Mouse (Mus musculus): ENCODE results near the gene Sik2.

Sik2 gene

DNA sequence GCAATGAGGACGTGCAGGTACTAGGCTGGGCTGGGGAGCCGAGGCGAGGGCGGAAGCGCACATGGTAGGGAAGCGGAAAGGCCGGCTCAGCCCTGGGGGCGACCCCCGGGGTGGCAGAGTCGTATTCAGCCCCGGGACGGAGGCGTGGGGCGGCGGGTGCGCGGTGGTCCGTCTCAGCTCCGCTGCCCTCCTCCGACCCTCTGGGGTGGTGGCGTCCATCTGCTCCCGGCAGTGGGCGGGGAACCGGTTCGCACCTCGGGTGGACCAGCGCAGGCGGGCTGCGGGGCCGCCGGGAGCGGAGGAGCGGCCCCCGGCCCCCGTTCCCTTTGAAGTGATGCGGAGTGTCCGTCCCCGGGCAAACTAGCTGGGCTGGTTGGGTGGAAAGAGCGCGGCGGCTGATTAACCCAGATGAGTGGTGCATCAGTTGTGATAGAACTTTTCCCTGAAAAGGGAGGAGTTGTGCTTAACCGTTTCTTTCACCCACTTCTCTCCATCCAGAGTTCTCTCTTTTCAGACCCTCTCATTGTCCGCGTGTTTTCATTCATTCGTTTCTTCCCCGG is 151.7 kb downstream of the Sik2 start:
- CTCF ChIA-PET = interaction anchor here in 1 of 4 experiments (0.8 kb wide), 1 partner anchor 295 kb away, joined by 3 read pairs; no protein-coding TSS in a partner anchor
- POLR2A ChIA-PET = interaction anchor here in 3 of 4 experiments (0.6 to 5.5 kb wide), 16 partner anchors 10 to 366 kb away, joined by 3 to 48 read pairs (median 3); partner anchors contain the start of genes 2310030G06Rik (in 1 of the 3), 4833427G06Rik (in 1 of the 3), Dixdc1 (in 1 of the 3) and Sdhd (in 1 of the 3)

DNA sequence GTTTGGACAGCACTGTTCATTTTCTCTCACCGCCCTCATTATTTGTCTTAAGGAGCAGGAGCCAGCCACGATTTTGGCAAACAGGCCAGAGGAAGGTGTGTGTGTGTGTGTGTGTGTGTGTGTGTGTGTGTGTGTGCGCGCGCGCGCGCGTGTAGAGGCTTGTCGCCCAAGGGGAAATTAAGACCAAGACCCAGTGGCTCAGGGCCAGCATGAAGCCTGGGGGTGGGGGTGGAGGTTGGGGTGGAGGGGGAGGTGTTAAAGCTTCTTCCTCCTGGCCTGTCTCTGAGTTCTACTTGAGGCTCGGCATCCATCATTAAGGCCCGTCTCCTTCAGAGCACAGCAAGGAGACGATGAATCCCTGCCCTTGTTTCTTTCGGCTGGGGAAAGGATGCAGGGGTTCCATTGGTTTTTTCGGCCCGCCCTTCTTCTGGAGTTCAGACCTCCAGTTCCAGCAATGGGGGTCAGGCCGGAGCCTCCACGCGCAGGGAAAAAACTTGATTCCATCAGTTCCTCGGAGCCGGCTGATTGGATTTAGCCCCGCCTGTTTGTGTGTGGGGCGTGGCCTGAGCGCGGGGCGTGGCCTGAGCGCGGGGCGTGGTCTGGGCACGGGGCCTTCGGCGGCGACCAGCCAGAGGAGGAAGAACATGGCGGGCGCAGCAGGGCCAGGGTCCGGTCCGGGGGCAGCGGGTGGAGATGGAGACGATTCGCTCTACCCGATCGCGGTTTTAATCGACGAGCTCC is 152.4 kb downstream of the Sik2 start:
- ChIA-PET CTCF (interaction anchor here in 1 of 4 experiments (0.7 kb wide), 1 partner anchor 241 kb away, joined by 4 read pairs; no protein-coding TSS in a partner anchor), POLR2A (interaction anchor here in 3 of 4 experiments (0.6 to 5.5 kb wide), 18 partner anchors 10 to 1490 kb away, joined by 3 to 48 read pairs (median 3); partner anchors contain the start of genes 2310030G06Rik (in 1 of the 3), 4833427G06Rik (in 1 of the 3), Dixdc1 (in 1 of the 3) and Sdhd (in 1 of the 3))

GRCm38 (mm10) chr9:50855780-50856179 is 153.1 kb downstream of the Sik2 start:
- ChIA-PET POLR2A (interaction anchor here in 3 of 4 experiments (0.6 to 5.5 kb wide), 16 partner anchors 9 to 1490 kb away, joined by 3 to 48 read pairs (median 3); partner anchors contain the start of genes 2310030G06Rik (in 1 of the 3), 4833427G06Rik (in 1 of the 3), Sdhd (in 1 of the 3) and Timm8b (in 1 of the 3)), CTCF (interaction anchor here in 2 of 4 experiments (0.6 to 0.7 kb wide), 2 partner anchors 110 to 241 kb away, joined by 4 to 7 read pairs; no protein-coding TSS in a partner anchor)

DNA sequence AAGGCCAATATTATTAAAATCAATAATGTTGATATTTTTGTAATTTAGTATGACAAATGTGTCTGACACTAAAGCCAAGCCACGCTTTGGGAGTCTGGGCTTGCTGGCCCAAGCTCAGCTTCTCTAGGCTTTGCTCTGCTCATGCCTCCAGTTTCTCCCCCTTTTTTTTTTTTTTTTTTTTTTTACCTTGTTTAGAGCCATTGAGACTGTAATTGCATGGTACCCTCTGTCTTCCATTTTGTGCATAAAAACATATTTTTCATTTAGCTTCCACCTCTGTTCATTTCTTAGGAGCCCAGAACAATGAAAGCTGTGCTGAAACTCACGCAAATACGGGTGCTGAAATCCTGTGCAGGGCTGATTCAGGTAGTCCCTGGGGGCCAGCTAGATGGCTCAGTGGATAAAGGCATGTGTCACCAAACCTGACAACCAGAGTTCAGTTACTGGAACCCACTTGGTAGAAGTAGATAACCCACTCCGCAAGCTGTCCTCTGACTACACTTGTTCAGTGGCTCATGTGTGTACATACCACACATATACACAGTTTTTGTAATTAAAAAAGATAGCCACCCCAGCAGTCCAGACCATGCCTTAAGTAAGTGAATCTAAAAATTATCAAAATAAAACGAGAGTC is 153.6 kb downstream of the Sik2 start:
- POLR2A ChIA-PET = interaction anchor here in 3 of 4 experiments (0.7 to 5.5 kb wide), 16 partner anchors 9 to 297 kb away, joined by 3 to 48 read pairs (median 4); partner anchors contain the start of genes Dixdc1 (in 1 of the 3), Sdhd (in 1 of the 3) and Timm8b (in 1 of the 3)
- CTCF ChIA-PET = interaction anchor here in 2 of 4 experiments (0.6 to 0.7 kb wide), 4 partner anchors 14 to 247 kb away, joined by 3 to 20 read pairs (median 6); partner anchors contain the start of gene 4833427G06Rik (in 1 of the 2)

- ChIA-PET POLR2A (interaction anchor here (0.6 to 5.5 kb wide), 12 partner anchors 10 to 221 kb away, joined by 3 to 48 read pairs (median 4); partner anchors contain the start of genes 2310030G06Rik (in 1 of the 4) and Dixdc1 (in 1 of the 4)), CTCF (interaction anchor here in 3 of 4 experiments (0.6 to 1.1 kb wide), 6 partner anchors 15 to 248 kb away, joined by 3 to 20 read pairs (median 4); partner anchors contain the start of gene 4833427G06Rik (in 1 of the 3))
Observed at GRCm38 (mm10) chr9:50854376-50854775, 154.5 kb downstream of the Sik2 start.

- POLR2A ChIA-PET = interaction anchor here in 2 of 4 experiments (0.7 to 5.5 kb wide), 6 partner anchors 9 to 154 kb away, joined by 3 to 48 read pairs (median 4); no protein-coding TSS in a partner anchor
- CTCF ChIA-PET = interaction anchor here in 3 of 4 experiments (0.7 to 1.6 kb wide), 5 partner anchors 9 to 300 kb away, joined by 3 to 5 read pairs (median 3); no protein-coding TSS in a partner anchor
Observed at GRCm38 (mm10) chr9:50852634-50853349, 156.1 kb downstream of the Sik2 start.

DNA sequence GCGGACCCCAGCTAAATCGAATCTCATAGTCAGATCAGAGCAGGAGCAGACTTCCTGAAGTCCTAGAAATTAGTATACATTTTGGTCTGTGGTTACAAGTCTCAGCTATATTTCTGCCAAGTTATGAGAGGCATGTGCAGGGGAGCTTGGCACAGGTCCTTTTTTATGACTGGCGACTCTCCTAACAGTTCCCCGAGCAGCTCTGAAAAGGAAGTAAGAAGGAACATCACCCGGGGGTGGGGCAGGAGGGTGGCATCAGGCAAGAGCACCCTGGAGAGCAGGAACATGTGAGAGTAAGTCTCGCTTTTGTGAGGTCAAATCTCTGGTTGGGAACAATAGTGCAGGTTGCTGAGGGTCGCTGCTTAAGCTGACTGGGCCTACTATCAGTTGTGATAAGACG is 158.2 kb downstream of the Sik2 start:
- ChIA-PET CTCF (interaction anchor here (0.5 to 3.0 kb wide), 13 partner anchors 9 to 428 kb away, joined by 3 to 10 read pairs (median 4); partner anchors contain the start of gene Colca2 (in 1 of the 4)), POLR2A (interaction anchor here in 2 of 4 experiments (0.7 to 2.1 kb wide), 5 partner anchors 8 to 157 kb away, joined by 3 to 11 read pairs (median 3); partner anchors contain the start of gene Sik2 (in 1 of the 2))

- CTCF ChIA-PET = interaction anchor here (0.5 to 3.0 kb wide), 10 partner anchors 32 to 312 kb away, joined by 3 to 10 read pairs (median 4); no protein-coding TSS in a partner anchor
- POLR2A ChIA-PET = interaction anchor here in 2 of 4 experiments (0.6 to 2.1 kb wide), 5 partner anchors 10 to 158 kb away, joined by 3 to 11 read pairs (median 3); partner anchors contain the start of gene Sik2 (in 1 of the 2)
Observed at GRCm38 (mm10) chr9:50850271-50850670, 158.6 kb downstream of the Sik2 start.

GRCm38 (mm10) chr9:50849755-50850154 is 159.1 kb downstream of the Sik2 start:
- POLR2A ChIA-PET = interaction anchor here in 2 of 4 experiments (0.6 to 2.1 kb wide), 5 partner anchors 9 to 158 kb away, joined by 3 to 11 read pairs (median 3); partner anchors contain the start of gene Sik2 (in 1 of the 2)
- CTCF ChIA-PET = interaction anchor here in 3 of 4 experiments (0.7 to 3.0 kb wide), 5 partner anchors 49 to 312 kb away, joined by 3 to 8 read pairs (median 4); no protein-coding TSS in a partner anchor

DNA sequence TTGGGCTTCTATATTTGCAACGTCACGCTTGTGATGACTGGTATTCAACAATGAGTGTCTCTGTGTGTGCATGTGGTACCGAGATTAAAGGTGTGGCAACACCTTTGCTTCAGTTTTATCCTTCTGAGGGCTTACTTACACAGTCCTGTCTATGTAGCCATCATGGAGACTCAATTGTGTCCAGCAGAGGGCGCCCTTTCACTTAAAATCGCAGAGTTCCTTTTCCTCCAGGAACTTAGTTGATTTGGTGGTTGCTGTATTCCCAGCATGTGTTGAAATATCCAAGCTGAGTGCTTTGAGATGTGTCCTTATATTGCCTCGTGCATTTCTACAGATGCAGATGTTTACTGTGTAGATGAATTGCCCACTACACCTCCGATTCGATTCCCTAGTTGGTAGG is 159.6 kb downstream of the Sik2 start:
- POLR2A ChIA-PET = interaction anchor here in 1 of 4 experiments (2.1 kb wide), 1 partner anchor 159 kb away, joined by 11 read pairs; the partner anchor contains the start of gene Sik2
- CTCF ChIA-PET = interaction anchor here in 3 of 4 experiments (0.6 to 3.0 kb wide), 5 partner anchors 46 to 313 kb away, joined by 3 to 8 read pairs (median 7); no protein-coding TSS in a partner anchor

- ChIA-PET CTCF (interaction anchor here in 3 of 4 experiments (0.6 to 3.0 kb wide), 5 partner anchors 46 to 304 kb away, joined by 3 to 8 read pairs (median 7); no protein-coding TSS in a partner anchor), POLR2A (interaction anchor here in 2 of 4 experiments (0.7 to 2.1 kb wide), 2 partner anchors 18 to 159 kb away, joined by 4 to 11 read pairs; partner anchors contain the start of gene Sik2 (in 1 of the 2))
Observed at GRCm38 (mm10) chr9:50848821-50849220, 160.1 kb downstream of the Sik2 start.

DNA sequence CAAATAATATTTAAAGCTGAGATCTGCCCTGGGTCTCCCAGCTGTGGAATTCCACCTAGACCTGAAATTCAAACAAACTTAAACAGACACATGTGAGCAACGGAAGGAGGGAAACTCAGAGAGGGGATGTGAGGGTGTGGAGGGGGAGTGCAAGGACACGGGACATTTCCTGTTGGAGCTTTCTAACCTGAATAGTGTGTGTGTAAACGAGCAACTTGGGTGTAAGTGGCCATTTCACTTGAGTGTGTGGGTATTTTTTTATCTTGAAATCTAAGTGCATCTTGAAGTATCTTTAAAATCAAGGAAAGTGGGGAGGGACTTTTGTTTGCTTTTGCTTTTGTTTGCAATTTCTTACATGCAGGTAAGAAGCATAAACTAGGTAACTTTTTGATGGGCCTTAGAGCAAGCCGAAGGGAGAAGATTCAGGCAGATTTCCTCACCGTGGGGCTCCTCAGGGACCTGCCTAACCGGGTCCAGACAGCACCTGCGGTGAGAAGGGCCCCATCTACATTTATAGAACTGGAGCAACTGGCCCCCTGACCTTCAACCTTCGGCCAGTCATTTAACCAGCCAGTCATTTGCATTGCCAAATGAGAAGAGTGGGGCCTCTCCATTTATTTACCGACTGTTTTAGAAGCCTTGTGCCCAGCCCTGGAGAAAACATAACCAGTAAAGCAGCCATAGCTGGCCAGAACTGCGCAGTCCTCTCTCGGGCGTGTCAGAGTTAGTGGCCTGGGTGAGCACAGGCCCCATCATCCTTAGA is 161.1 kb downstream of the Sik2 start:
- CTCF ChIA-PET = interaction anchor here in 2 of 4 experiments (0.7 to 1.1 kb wide), 3 partner anchors 62 to 319 kb away, joined by 3 read pairs; no protein-coding TSS in a partner anchor
- POLR2A ChIA-PET = no interaction called here

DNA sequence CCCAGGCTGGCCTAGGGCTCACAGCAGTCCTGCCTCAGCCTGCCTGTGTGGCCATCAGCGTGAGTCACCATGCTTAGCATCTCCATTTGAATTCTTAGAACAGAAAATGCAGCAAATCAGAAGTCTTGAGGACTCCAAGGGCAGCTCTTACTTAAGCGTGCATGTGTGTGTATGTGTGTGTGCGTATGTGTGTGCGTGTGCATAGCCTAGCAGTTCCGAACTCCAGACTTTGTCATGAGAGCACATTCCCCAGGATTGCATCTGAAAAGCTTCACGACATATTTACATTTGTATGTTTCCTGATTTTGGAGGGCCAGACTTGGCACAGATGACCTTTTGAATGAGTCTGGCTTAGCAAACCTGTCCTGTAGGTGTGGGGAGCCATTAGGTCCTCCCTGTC is 161.7 kb downstream of the Sik2 start:
- ChIA-PET CTCF (no interaction called here), POLR2A (interaction anchor here in 1 of 4 experiments (1.0 to 1.9 kb wide), 2 partner anchors 11 to 12 kb away, joined by 3 to 5 read pairs; no protein-coding TSS in a partner anchor)

GRCm38 (mm10) chr9:50845547-50845946 is 163.3 kb downstream of the Sik2 start:
- ChIA-PET POLR2A (interaction anchor here in 1 of 4 experiments (0.9 to 1.9 kb wide), 2 partner anchors 11 to 93 kb away, joined by 3 to 5 read pairs; no protein-coding TSS in a partner anchor), CTCF (no interaction called here)

- CTCF ChIA-PET = no interaction called here
- POLR2A ChIA-PET = interaction anchor here in 1 of 4 experiments (0.9 to 1.9 kb wide), 2 partner anchors 10 to 92 kb away, joined by 3 to 5 read pairs; no protein-coding TSS in a partner anchor
Observed at GRCm38 (mm10) chr9:50845081-50845480, 163.8 kb downstream of the Sik2 start, which contains the start of gene Ppp2r1b. Gene Ppp2r1b (plus strand): TSS chr9:50845301.

Measured in embryonic stem cell, embryonic (primary cell).